Mouse (Mus musculus): ENCODE results near the gene Rbmxl2.

Rbmxl2 gene

DNA sequence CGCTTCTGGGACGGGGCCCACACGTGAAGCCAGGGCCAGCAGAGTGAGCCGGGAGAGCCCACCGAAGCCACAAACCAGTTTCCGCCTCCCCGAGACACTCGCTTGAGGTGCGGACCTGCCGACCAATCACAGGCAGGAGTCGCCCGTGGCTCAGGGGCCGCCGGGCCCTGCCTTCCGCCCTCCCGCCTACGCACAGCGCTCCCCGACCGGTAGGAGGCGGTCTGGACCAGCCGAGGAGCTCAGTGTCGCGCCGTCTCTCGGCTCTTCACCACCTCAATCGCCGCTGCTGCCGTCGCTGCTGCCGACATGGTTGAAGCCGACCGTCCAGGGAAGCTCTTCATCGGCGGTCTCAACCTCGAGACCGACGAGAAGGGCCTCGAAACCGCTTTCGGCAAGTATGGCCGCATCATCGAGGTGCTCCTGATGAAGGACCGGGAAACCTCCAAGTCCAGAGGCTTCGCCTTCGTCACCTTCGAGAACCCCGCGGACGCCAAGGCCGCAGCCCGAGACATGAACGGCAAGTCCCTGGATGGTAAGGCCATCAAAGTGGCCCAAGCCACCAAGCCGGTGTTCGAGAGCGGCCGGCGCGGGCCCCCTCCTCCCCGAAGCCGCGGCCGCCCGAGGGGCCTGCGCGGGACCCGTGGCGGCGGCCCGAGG is at the start of gene Rbmxl2:
TSS of gene Rbmxl2 (plus strand) at position 242 of the 657 bp plus-strand sequence.
- no peak for DNase-seq (ENCODE audit: low spot score in 2 of 2)

DNA sequence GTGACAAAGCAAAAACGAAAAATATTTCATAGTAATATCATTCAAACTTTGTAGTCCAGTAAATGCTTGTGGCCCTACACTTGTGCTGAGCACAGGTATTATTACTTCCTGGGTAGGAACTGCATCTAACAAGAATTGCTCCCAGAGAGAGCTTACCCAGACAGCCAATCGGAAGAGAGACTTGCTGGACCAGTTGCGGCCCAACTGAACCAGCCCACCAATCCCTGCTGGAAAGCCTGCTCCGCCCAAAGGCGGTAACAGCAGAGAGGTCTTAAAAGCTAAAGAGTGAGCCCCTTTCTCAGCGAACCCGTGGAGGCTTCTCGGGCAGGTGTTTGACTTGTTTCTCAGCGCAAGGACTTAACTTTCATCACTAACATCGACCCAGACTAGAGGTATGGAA is 42.6 kb upstream of the Rbmxl2 start, which contains the start of gene Nlrp14:
TSS of gene Nlrp14 (plus strand) at position 301 of the 400 bp plus-strand sequence.
- no peak for DNase-seq (ENCODE audit: low spot score in 2 of 2)

DNA sequence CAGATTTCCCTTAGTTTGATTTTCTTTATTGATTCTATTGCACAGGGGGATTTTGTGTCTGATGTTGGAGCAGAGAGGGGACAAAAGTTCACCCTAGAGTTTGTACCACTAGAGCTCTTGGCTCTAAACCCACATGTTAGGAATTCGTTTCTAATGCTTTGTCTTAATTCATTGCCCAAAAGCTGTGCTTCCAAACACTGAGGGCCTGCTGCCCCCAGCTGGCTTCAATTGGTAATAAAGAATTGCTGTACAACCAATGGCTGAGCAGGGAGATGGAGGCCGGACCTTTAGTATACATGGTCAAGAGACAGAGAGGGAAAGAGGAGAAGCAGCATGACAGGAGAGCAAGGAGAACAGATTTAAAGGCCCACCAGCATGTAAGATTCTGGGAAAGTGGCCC is 28.8 kb upstream of the Rbmxl2 start:
- DNase-seq (ENCODE audit: low spot score in 2 of 2), result no peak

DNA sequence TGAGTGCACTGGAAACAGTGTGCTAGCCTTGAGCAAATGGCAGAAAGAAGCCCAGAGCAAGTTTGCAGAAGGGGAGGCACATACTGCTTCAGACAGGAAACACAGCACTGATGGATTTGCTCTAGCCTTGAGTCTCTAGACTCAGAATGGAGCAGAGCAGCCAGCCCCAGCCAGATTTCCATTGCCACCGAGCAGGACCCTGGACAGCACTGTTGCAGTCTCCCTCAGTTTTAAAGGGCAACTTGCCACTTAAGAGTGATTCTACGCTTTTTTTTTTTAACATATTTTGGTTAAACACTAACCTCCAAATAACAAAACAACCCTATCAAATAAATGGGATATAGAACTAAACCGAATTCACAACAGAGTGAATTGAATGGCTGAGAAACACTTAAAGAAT is 7.4 kb upstream of the Rbmxl2 start:
- DNase-seq (ENCODE audit: low spot score in 2 of 2), result no peak

DNA sequence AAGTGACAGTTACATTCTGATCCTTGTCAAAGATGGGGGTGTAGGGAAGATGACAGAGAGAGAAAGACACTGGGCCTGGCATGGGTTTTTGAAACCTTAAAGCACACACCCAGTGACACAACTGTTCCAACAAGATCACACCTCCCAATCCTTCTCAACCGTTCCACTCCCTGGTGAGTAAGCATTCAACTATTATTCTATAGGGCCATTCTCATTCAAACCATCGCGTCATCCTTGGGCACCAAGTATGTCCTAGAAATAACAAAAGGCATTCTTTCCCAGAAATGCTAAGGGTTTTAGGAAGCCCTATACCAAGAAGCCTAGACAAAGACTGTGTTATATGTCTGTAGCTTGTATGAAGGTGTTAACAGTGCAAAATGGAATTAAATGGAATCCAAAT is 1.4 kb upstream of the Rbmxl2 start:
- DNase-seq (ENCODE audit: low spot score in 2 of 2), result no peak

DNA sequence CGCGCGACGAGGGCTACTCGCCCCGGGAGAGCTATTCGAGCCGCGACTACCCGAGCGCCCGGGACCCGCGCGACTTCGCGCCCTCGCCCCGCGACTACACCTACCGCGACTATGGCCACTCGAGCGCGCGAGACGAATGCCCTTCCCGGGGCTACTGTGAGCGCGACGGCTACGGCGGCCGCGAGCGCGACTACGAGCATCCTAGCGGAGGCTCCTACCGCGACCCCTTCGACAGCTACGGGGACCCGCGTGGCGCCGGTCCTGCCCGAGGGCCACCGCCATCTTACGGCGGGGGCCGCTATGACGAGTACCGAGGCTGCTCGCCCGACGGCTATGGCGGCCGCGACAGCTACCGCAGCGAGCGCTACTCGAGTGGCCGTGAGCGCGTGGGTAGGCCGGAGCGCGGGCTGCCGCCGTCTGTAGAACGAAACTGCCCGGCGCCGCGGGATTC is 906 bp downstream of the Rbmxl2 start:
- DNase-seq (ENCODE audit: low spot score in 2 of 2), result no peak

DNA sequence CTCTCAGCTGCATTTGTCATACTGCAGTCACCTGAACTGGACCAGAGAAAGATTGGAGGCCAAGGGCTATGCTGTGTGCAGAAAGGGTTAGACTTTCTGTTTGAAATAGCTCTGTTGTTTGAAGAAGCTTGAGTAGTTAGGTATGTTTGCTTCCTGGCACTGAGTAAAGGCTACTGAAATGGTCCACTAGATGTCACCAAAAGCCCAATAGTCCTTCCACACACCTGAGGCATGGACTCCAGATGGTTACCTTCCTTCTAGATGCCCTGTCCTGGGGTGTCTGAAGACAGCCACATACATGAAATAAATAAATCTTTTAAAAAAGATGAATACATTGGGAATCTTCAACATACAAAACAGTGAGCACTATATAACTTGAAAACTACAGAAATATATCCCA is 6.5 kb downstream of the Rbmxl2 start:
- no peak for DNase-seq (ENCODE audit: low spot score in 2 of 2)

DNA sequence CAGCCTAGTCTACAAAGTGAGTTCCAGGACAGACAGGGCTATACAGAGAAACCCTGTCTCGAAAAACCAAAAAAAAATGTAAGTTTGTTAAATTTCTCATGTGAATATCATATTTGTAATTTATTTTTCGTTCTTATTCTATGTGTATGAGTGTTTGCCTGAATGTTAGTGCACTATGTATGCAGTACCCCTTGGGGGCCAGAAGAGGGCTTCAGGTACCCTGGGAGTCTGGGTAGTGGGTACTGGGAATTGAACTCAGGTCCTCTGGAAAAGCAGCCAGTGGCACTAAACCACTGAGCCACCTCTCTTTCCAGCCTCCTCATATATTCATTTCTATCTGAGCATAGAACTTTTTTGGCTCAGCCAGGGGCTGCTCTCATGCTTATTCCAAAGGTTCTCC is 7.6 kb downstream of the Rbmxl2 start:
- no peak for DNase-seq (ENCODE audit: low spot score in 2 of 2)

DNA sequence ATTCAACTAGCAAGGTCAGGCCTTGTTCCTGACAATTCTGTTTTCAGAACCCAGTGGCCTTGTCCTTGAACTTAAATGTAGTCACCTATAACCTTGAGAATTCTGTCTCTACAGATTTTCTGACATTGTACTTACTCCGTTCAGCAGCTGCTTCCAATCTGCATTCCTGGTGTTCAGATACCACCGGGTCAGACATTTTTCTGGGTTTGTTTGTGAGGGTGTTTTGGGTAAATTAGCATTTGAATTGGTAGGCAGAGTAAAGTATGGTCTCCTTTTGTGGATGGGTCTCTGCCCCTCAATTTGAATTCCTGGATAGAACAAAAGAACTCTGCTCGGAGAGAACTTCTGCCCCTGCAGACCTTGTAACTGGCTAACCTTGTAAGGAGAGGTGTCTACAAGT is 27.6 kb downstream of the Rbmxl2 start:
- DNase-seq (ENCODE audit: low spot score in 2 of 2), result no peak

DNA sequence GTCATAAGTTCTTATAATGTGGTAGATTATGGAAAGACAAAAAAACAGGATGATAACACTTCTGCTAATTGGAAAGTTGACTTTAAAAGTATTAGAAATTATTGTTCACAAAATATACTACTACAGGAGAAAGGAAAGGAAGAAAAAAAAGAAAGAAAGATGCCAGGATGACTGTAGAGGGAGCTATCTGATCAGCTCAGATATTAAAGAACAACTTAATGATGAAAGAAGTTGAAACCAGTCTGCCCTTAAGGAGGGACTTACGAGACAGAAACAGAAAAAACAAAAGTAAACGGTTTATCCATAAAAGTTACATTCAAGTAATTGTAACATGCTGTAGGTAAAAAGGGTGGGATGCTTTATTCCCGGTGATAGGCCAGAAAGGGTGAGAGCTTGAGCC is 28.3 kb downstream of the Rbmxl2 start:
- no peak for DNase-seq (ENCODE audit: low spot score in 2 of 2)

DNA sequence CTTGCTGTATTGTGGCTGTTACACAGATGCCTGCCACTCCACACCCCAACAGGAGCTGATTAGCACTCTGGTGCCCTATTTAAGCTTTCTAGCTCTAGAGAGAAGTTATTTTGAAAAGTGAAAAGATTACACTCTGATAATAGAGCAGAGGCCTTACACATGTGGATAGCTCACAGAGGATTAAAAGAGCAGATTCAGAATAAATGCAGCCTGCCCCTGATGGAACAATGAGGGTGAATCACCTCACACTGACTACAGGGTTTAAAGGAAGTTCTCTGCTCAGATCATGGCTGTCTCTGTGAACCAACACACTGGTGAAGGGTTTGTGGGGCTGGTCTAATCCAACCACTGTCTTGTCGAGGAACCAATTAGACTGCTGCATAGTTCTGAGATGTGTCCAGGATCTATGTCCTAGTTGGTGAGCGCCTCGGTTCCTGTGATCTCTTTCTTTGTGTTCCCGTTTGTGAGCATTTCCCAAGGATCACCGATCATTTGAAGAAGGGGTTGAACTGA is 32.2 kb downstream of the Rbmxl2 start:
- DNase-seq (ENCODE audit: low spot score in 2 of 2), result no peak

DNA sequence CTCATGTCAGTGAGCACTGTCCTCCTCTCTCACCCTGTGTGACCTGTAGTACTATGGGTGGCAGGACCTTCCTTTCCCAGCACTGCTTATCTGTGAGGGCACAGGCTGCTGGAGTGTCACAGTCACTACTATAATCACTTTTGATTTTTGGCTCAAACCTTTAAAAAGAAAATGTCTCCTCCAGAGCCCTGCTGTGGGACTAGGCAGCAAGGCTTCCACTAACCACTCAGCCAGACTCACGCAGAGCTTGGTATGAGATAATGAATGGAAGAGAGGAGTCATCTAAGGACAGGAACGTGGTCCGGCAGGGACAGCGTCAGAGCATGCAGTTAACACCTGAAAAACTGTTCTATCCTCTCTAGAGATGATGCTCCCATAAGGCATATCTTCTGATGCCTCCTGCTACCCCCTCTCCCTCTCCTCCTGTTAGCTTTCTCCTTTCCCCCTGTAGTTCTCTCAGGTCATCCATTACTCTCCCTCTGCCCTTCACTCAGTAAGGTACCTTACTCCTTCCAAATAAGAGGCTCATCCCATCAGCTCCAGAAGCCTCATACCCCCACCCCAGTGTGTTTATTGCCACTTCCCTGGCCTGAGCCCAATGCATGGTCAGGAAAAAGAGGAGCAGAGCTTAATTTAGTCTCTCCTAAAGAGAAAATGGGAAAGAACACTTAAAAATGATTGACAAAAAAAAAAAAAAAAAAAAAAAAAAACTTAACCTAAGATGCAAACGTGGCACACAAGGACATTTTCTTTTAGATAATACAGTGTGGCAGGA is 41.2 kb downstream of the Rbmxl2 start:
- DNase-seq (ENCODE audit: low spot score in 2 of 2), result no peak

DNA sequence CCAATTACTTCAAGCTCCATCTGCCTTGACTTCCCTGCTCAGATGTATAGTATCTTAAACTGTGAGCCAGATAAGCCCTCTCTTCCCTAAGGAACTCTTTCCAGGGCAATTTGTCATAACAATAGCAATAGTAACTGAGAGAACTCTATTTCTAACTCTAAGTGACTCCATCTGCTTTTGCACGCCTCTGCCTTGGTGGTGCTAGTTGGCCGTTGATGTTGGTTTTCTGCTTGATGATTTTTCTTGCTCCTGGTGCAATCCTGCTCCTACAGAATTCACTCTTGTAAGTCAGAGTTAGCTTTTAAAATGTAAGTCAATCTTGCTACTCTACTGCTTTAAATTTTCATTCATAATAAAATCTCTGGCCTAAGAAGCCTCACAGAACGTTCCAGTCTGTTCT is 44.1 kb downstream of the Rbmxl2 start:
- DNase-seq (ENCODE audit: low spot score in 2 of 2), result no peak

DNA sequence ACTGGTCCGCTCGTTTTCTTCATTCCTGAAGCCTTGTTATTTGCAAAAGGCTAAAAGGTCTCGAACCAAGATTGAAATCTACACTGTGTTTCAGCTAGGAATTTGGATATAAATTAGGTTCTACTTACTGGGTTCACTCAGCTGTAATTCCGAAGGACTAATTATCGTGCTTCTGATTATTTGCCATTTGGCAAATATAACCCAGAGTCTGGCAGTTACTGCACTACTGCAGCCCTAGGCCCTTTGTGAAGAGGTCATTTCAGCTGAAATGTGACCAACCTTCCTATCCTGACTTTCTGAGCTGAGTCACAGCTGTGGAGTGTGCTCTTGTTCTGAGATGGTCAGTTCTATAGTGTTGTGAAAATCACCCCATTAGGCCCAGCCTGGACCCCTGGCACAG is 50.7 kb downstream of the Rbmxl2 start:
- DNase-seq (ENCODE audit: low spot score in 2 of 2), result no peak

Measured in heart, adult 9 months (tissue).